In the genomic region with DNA sequence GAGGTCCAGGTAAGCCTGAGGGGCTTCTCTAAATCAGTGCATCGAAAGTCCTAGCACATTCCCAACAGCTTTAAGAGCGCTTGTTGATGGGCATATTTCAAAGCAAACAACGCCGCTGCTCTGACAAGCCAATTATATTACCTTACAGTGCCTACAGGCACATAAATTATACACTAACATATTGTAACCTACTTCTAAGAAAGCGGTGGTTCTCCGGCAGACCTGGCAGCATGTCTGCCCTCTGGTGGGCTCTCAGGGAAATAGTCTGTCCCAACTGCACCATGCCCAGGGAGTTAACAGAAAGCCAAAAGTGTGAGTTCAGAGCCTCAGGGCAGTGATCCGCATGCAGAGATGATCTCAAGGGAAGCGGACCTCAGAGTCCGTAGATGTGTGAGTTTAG, we compare ENCODE assay signal across 8 mouse cellular contexts.
A peak's percentile ranks its signal among the peaks of the same experiment; 100 is the strongest.
DNase-seq lines count a peak whose midpoint lies in the region; ATAC-seq and TF ChIP-seq lines count a peak whose summit lies in the region.

No protein-coding gene starts in this region.

- WGBS in intestine, postnatal 0 days = 38% methylated on average over 9 of the region's 9 CpGs
- 35% methylated on average over 9 of the region's 9 CpGs for WGBS in midbrain, embryonic 15.5 days

- TF ChIP-seq POLR2A in embryonic fibroblast, embryonic 13.5 days (IDR thresholded peaks at IDR 0.05; ENCODE audit: low read depth, low read length) = no peak

- no peaks in the 10 kb centered on the region for H3K27me3 ChIP-seq in intestine, postnatal 0 days (replicated peaks; ENCODE audit: control insufficient read depth, insufficient read depth, low read length)
- no peaks in the 10 kb centered on the region for H3K27me3 ChIP-seq in midbrain, embryonic 15.5 days (replicated peaks)

- H3K4me2 ChIP-seq in intestine, postnatal 0 days (replicated peaks; ENCODE audit: low read depth) = no peak overlapping the region
- H3K4me2 ChIP-seq in midbrain, embryonic 15.5 days = peak overlapping the region; percentile 35

- no peaks in the 10 kb centered on the region for H3K36me3 ChIP-seq in intestine, postnatal 0 days (ENCODE audit: control insufficient read depth, insufficient read depth)
- H3K36me3 ChIP-seq in midbrain, embryonic 15.5 days (replicated peaks) = no peaks in the 10 kb centered on the region

- no peaks in the 10 kb centered on the region for H3K4me1 ChIP-seq in embryonic fibroblast, embryonic 13.5 days (ENCODE audit: control insufficient read depth, insufficient read depth, low read length)
- H3K4me1 ChIP-seq in intestine, postnatal 0 days (replicated peaks; ENCODE audit: control insufficient read depth, insufficient read depth, low read length) = no peaks in the 10 kb centered on the region
- peaks cover 4% of the 10 kb centered on the region for H3K4me1 ChIP-seq in midbrain, embryonic 15.5 days

- peak; percentile 48; the same call in 1 of the 2 replicates for TF ChIP-seq CTCF in embryonic fibroblast, embryonic 13.5 days (IDR thresholded peaks at IDR 0.05; ENCODE audit: borderline replicate concordance, insufficient read depth, low read length)
- TF ChIP-seq CTCF in intestine, postnatal 0 days (IDR thresholded peaks at IDR 0.05; ENCODE audit: low read depth) = peak; percentile 83

- H3K9ac ChIP-seq in intestine, postnatal 0 days (ENCODE audit: low read depth, low read length) = no peak overlapping the region
- H3K9ac ChIP-seq in midbrain, embryonic 15.5 days = no peak overlapping the region

- no peak overlapping the region for H3K27ac ChIP-seq in embryonic fibroblast, embryonic 13.5 days (ENCODE audit: insufficient read depth, low read length)
- H3K27ac ChIP-seq in intestine, postnatal 0 days (ENCODE audit: low read depth, low read length) = no peak overlapping the region
- no peak overlapping the region for H3K27ac ChIP-seq in midbrain, embryonic 15.5 days

- ATAC-seq in intestine, postnatal 0 days = no peak
- peak; percentile 88 for ATAC-seq in midbrain, embryonic 15.5 days (replicated peaks)

- no peak overlapping the region for H3K4me3 ChIP-seq in embryonic fibroblast, embryonic 13.5 days (ENCODE audit: insufficient read depth, low read length)
- H3K4me3 ChIP-seq in intestine, postnatal 0 days (ENCODE audit: low read depth, low read length) = no peak overlapping the region
- H3K4me3 ChIP-seq in midbrain, embryonic 15.5 days = no peak overlapping the region

- no peaks in the 10 kb centered on the region for H3K9me3 ChIP-seq in intestine, postnatal 0 days (ENCODE audit: control insufficient read depth)
- H3K9me3 ChIP-seq in midbrain, embryonic 15.5 days = no peaks in the 10 kb centered on the region

- peak; percentile 21 for DNase-seq in ovary, postnatal 10 days (ENCODE audit: low spot score)
- DNase-seq in ovary, adult 18-20 months (ENCODE audit: low spot score) = no peak
- DNase-seq in brain, embryonic 18.5 days (ENCODE audit: low read depth, low spot score) = peak; percentile 30
- DNase-seq in left cerebral cortex, postnatal 25 days (ENCODE audit: low spot score in 2 of 2) = peak; percentile 75 to 76
- DNase-seq in thymus, postnatal 14 days = peak; percentile 53

- intact Hi-C loops in left cerebral cortex, postnatal 25 days (cut with DNase I) = no loop called here
